Mouse (Mus musculus) adrenal gland, adult 18-20 months (tissue): ENCODE results near the gene Stmn1. TPM values are rescaled to one million over a fixed set of nuclear protein-coding genes. Genes with fewer than 3 reads are reported as not detected.

Experiments
- DNase-seq, 2 experiments: peaks; one replicate each; pipeline ENCODE4 v3.0.0; 2021 to 2022; ENCODE audit warnings: low spot score in 2 of 2
- microRNA-seq, 2 experiments: library from miRNA; unstranded; fragments of <30 nt; microRNA quantifications; one replicate each; pipeline ENCODE4 v1.2.0; 2021; ENCODE audit warnings: borderline number of aligned reads in 2 of 2
- total RNA-seq, 2 experiments: library from RNA; stranded (reverse); gene quantifications; 1 replicate in 1 of 2; 2 replicates in 1 of 2; pipeline ENCODE4 v1.2.3; 2021

The Stmn1 gene
- total RNA-seq, 2 experiments from 2014 or later = 24.8 to 25.6 TPM

DNA sequence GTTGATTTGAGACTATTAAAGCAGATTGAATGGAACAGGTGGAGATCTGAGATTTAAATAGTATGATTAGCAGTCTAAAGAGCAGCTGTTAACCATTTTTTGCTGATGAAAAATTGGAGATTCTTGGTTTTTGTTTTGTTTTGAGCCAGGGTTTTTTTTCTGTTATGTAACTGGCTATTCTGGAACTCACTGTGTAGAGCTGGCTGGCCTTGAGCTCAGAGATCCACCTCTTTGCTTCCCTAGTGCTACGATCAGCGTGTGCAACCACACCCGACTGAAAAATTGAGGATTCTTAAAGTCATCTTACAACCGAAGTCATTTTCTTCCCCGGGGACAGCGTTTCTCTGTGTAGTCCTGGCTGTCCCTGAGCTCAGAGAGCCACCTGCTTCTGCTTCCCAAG, 43.6 kb downstream of the Stmn1 start:
- no peak for DNase-seq

DNA sequence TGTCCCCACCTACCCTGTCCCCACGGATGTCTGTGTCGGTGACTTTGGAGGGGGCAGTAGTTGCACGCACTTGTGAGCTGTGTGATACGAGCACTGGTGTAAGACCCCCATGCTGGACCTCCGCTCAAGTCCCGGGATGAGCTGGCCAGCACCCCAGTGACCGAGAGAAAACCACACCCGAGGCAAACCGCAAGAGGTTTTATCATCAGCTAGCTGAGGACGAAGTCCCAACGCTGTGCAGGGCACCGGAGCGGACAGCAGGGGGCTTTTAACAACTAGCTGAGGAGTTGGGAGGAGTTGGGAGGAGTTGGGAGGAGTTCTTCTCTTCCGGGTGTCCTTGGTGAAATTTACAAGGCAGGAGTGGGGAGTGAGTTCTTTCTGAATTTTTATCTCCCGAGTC, 44.7 kb downstream of the Stmn1 start:
- DNase-seq = peak; percentile 70

DNA sequence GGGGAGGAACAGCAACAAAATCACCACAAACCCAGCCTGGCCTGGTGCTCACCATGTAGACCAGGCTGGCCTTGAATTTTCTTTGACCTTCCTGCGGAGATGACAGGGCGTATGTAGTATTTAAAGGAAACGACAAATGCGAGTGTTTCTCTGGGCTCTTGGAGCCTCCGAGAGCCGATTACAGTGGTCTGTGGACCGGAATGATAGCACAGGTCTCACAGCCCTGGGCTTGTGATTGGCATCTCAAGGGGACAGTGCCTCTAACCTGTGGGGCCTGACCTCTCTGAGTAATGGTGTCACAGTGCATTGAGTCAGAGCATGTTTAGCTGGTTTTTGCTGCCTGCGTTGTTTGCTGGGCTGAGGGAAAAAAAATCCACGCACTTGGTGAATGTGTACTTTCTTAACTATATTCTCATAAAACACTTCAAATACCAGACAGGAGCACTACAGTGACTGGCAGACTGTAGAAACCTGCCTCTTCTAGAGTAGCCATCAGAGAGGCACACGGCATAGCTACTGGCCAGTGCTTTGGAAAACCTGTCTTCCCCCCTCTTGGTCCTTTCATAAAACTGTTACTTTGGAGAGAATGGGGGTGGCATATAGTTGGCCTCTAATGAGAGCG, 46.3 kb downstream of the Stmn1 start:
- no peak for DNase-seq

DNA sequence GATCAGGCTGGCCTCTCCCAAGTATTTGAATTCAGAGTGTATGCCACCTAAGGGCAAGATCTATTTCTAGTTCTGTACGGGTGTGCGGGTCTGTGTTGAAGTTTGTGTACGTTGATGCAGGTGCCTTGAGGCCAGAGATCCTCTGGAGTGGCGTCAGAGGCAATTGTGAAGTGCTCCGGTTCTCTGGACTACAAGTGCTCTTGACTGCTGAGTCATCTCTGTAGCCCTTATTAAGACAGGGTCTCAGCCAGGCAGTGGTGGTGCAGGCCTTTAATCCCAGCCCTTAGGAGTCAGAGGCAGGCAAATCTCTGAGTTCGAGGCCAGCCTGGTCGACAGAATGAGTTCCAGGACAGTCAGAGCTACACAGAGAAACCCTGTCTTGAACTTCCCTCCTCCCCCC, 47.5 kb downstream of the Stmn1 start:
- DNase-seq = no peak

DNA sequence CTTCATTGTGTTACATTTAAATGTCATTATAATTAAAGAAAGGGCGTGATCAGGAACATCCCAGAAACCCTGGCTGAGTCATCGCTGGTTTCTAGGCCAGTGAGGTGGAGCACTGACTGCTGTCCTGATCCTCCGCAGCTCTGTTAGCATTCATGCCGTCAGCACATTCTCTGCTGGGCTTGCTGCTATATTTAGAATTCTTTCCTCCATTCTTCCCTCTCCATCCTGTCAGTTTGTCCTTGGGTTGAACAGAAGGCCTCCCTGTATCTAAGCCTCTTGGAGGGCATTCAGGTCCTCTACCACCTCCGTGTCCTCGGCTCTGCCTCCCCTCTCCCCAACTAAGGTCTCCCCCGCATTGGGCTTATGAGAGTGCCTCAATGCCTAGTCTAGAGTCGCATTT, 48.9 kb downstream of the Stmn1 start:
- peak in 1 of 2 experiments; percentile 46 for DNase-seq

DNA sequence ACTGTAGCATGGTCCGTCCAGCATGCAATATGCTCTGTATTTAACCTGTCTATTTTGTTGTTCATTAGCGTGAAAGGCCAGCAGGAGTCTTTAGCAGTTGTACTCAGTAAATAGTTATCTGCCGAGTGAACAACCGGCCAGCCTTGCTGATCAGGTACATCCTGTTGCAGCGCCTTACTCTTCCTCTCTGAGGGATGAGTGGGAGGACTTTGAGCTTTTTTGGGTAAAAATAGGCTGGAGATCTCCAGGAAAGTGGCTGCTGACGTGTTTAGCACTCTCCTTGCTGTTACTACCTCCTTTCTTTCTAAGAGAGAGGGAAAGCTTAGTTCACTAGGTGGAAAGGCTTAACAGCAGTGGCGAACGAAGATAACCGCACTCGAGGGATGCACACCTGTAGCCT, 49.6 kb downstream of the Stmn1 start:
- DNase-seq = no peak

DNA sequence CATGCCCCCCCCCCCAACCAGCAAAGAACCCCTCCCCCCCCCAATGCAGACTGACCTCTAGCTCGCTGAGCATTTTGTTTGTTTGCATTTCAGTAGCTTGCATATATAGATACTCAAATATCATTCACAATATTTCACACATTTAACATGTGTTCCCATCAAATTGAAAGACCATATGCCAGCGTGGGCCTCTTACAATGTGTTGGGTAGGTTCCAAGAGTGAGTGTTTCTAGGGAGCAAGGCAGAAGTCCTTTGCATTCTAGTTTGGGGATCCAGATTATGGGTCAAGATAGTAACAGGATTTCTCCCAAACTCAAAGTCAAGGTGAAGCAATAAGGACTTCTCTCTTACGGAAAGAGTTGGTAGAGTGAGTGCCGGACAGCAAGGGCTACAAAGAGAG, 50.4 kb downstream of the Stmn1 start:
- DNase-seq = no peak

DNA sequence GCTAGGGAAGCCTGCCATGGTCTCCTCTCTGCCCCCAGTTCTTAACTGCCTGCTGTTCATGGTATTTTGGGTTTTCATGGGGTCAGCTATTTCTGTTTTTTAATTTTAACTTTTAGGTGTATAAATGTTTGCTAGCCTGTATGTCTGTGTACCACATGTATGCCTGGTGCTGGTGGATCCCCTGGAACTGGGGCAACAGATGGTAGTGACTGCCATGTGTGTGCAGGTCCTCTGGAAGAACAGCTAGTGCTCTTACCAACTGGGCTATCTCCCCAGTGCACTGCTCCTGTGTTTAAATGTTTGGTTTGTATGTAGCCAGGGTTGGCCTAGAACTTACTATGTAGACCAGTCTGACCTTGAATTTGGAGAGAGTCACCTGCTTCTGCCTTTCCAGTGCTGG, 51.2 kb downstream of the Stmn1 start:
- no peak for DNase-seq

Small RNA genes lying within 50 kb of the gene (microRNA-seq; reads per million reads assigned to microRNA genes)
- 0 to 0.47 reads per million in 2 experiments for gene Gm23634

Other genes starting within 250 kb of the Stmn1 start
- gene Catsper4, start 240.9 kb upstream of the Stmn1 start, total RNA-seq = not detected
- gene Cnksr1, start 229.9 kb upstream of the Stmn1 start, total RNA-seq = under 1 TPM; 0.66 to 0.99 TPM
- not detected for gene E130218I03Rik, start 224.7 kb upstream of the Stmn1 start, total RNA-seq
- 10 to 100 TPM; 10.5 to 10.8 TPM for gene Zfp593, start 222.7 kb upstream of the Stmn1 start, total RNA-seq
- gene Gm30191, start 221.4 kb upstream of the Stmn1 start, total RNA-seq = not detected
- 10 to 100 TPM in 1 of 2 experiments, 1 to 10 TPM in 1; 9.3 to 10.0 TPM for gene Grrp1, start 214.2 kb upstream of the Stmn1 start, total RNA-seq
- gene Pdik1l, start 180.4 kb upstream of the Stmn1 start, total RNA-seq = 10 to 100 TPM; 14.0 to 22.5 TPM
- under 1 TPM in 1 of 2 experiments, not detected in 1; 0.32 TPM for gene Trim63, start 153.2 kb upstream of the Stmn1 start, total RNA-seq
- 10 to 100 TPM; 28.9 to 47.4 TPM for gene Slc30a2, start 125.1 kb upstream of the Stmn1 start, total RNA-seq
- gene Extl1, start 84.5 kb upstream of the Stmn1 start, total RNA-seq = 1 to 10 TPM; 3.3 to 4.2 TPM
- 10 to 100 TPM; 15.2 to 17.8 TPM for gene Pafah2, start 72.0 kb upstream of the Stmn1 start, total RNA-seq
- 10 to 100 TPM; 22.2 to 30.2 TPM for gene Paqr7, start 28.4 kb downstream of the Stmn1 start, total RNA-seq
- under 1 TPM; 0.48 to 0.56 TPM for gene Aunip, start 42.7 kb downstream of the Stmn1 start, total RNA-seq
- 100 to 1,000 TPM; 123 to 132 TPM for gene Mtfr1l, start 67.1 kb downstream of the Stmn1 start, total RNA-seq
- gene Selenon, start 83.8 kb downstream of the Stmn1 start, total RNA-seq = 10 to 100 TPM; 24.3 to 28.9 TPM
- 10 to 100 TPM; 14.9 to 20.8 TPM for gene Man1c1, start 236.0 kb downstream of the Stmn1 start, total RNA-seq